Mouse (Mus musculus) hindbrain, embryonic 12.5 days (tissue): ENCODE measurements around the gene Tgm2. TPM values are rescaled to one million over a fixed set of nuclear protein-coding genes. Genes with fewer than 3 reads are reported as not detected.

Experiments used
- ATAC-seq: fragments of 200-750 bp; cut with Nextera tagmentation; 2 replicates; pipeline ENCODE4 v1.8.0; 2017; ENCODE audit warnings: moderate TSS enrichment; ENCODE audit not compliant: low FRiP score
- H3K27ac ChIP-seq: fragments of 300-500 bp; sonication (generic); 2 replicates; pipeline ENCODE4 v1.5.1; 2016; ENCODE audit warnings: mild to moderate bottlenecking
- H3K27me3 ChIP-seq: fragments of 300-500 bp; sonication (generic); 2 replicates; pipeline ENCODE4 v1.6.1; 2016; ENCODE audit warnings: mild to moderate bottlenecking
- H3K36me3 ChIP-seq: fragments of 300-500 bp; sonication (generic); 2 replicates; pipeline ENCODE4 v1.6.1; 2016; ENCODE audit warnings: mild to moderate bottlenecking
- H3K4me1 ChIP-seq: fragments of 300-500 bp; sonication (generic); 2 replicates; pipeline ENCODE4 v1.6.1; 2016
- H3K4me2 ChIP-seq: fragments of 300-500 bp; sonication (generic); replicated peaks from 2 replicates; pipeline ENCODE4 v1.6.1; 2016; ENCODE audit warnings: mild to moderate bottlenecking
- H3K4me3 ChIP-seq: fragments of 300-500 bp; sonication (generic); 2 replicates; pipeline ENCODE4 v1.5.1; 2016; ENCODE audit warnings: mild to moderate bottlenecking
- H3K9ac ChIP-seq: fragments of 300-500 bp; sonication (generic); 2 replicates; pipeline ENCODE4 v1.6.1; 2016; ENCODE audit warnings: mild to moderate bottlenecking, moderate library complexity
- H3K9me3 ChIP-seq: fragments of 300-500 bp; sonication (generic); replicated peaks from 2 replicates; pipeline ENCODE4 v1.6.1; 2016; ENCODE audit warnings: mild to moderate bottlenecking
- whole genome bisulfite sequencing: fragments of 180-500 bp; shearing (Covaris S2); methylation state at CpG from one replicate; pipeline ENCODE4 v1.1.7; 2016; 5-methylcytosine and 5-hydroxymethylcytosine counted together
- polyA plus RNA-seq: library from polyadenylated mRNA; unstranded; fragments of >200 nt; fragmentation: Nextera tagmentation; extraction: Ambion mirVana; gene quantifications from 2 replicates; pipeline ENCODE4 v1.2.1, GENCODE M21; 2016

The Tgm2 gene
- polyA plus RNA-seq, 1 experiment from 2014 or later = 9.9 TPM

GRCm38 (mm10) chr2:158163034-158163433 lies 16.8 kb upstream of the Tgm2 start:
- ATAC-seq = no peak
- H3K9me3 ChIP-seq = no peaks in the 10 kb centered on the region
- no peak overlapping the region for H3K4me2 ChIP-seq
- no peak overlapping the region for H3K27ac ChIP-seq
- H3K27me3 ChIP-seq = no peaks in the 10 kb centered on the region
- no peak overlapping the region for H3K4me3 ChIP-seq
- no peak overlapping the region for H3K9ac ChIP-seq
- WGBS = 79% methylated on average over 6 of the region's 6 CpGs
- H3K36me3 ChIP-seq = no peaks in the 10 kb centered on the region
- H3K4me1 ChIP-seq = peaks cover 12% of the 10 kb centered on the region

GRCm38 (mm10) chr2:158161761-158162160 lies 15.5 kb upstream of the Tgm2 start:
- H3K9me3 ChIP-seq = no peaks in the 10 kb centered on the region
- no peaks in the 10 kb centered on the region for H3K36me3 ChIP-seq
- no peak overlapping the region for H3K4me2 ChIP-seq
- no peaks in the 10 kb centered on the region for H3K27me3 ChIP-seq
- H3K9ac ChIP-seq = no peak overlapping the region
- ATAC-seq = no peak
- no peak overlapping the region for H3K4me3 ChIP-seq
- H3K4me1 ChIP-seq = peaks cover 6% of the 10 kb centered on the region
- H3K27ac ChIP-seq = no peak overlapping the region
- 81% methylated on average over 6 of the region's 6 CpGs for WGBS

GRCm38 (mm10) chr2:158159376-158160235 lies 13.4 kb upstream of the Tgm2 start:
- Histone ChIP-seq H3K36me3 (no peaks in the 10 kb centered on the region), H3K27ac (no peak overlapping the region), H3K9ac (no peak overlapping the region), H3K4me2 (no peak overlapping the region), H3K9me3 (no peaks in the 10 kb centered on the region), H3K27me3 (no peaks in the 10 kb centered on the region), H3K4me3 (no peak overlapping the region), H3K4me1 (peaks cover 6% of the 10 kb centered on the region)
- no peak for ATAC-seq
- 38% methylated on average over 7 of the region's 7 CpGs for WGBS

- H3K4me1 ChIP-seq = peaks cover 16% of the 10 kb centered on the region
- no peak for ATAC-seq
These were observed 11.4 kb upstream of the Tgm2 start for GRCm38 (mm10) chr2:158157654-158158053.

GRCm38 (mm10) chr2:158156487-158156886 lies 10.3 kb upstream of the Tgm2 start:
- WGBS = 89% methylated on average over 9 of the region's 9 CpGs
- ATAC-seq = no peak

More at GRCm38 (mm10) chr2:158157654-158158053, 11.4 kb upstream of the Tgm2 start:
- Histone ChIP-seq H3K9me3 (no peaks in the 10 kb centered on the region), H3K27ac (no peak overlapping the region; the same call in 1 of the 2 replicates), H3K9ac (no peak overlapping the region), H3K4me3 (no peak overlapping the region), H3K4me2 (no peak overlapping the region), H3K27me3 (no peaks in the 10 kb centered on the region), H3K36me3 (no peaks in the 10 kb centered on the region)
- WGBS = 51% methylated on average over 8 of the region's 8 CpGs

GRCm38 (mm10) chr2:158155615-158156014 lies 9.4 kb upstream of the Tgm2 start:
- Histone ChIP-seq H3K9ac (no peak overlapping the region), H3K27ac (no peak overlapping the region), H3K4me1 (peaks cover 16% of the 10 kb centered on the region), H3K36me3 (no peaks in the 10 kb centered on the region), H3K9me3 (0 out of 2 replicates have a peak, but pooled peaks cover 3% of the 10 kb centered on the region), H3K27me3 (no peaks in the 10 kb centered on the region), H3K4me2 (no peak overlapping the region), H3K4me3 (no peak overlapping the region)
- WGBS = 61% methylated on average over 2 of the region's 2 CpGs
- no peak for ATAC-seq

More at GRCm38 (mm10) chr2:158156487-158156886, 10.3 kb upstream of the Tgm2 start:
- Histone ChIP-seq H3K36me3 (no peaks in the 10 kb centered on the region), H3K27me3 (no peaks in the 10 kb centered on the region), H3K9ac (no peak overlapping the region), H3K4me1 (peaks cover 16% of the 10 kb centered on the region), H3K27ac (no peak overlapping the region), H3K4me3 (no peak overlapping the region), H3K4me2 (no peak overlapping the region), H3K9me3 (no peaks in the 10 kb centered on the region)

- no peak overlapping the region for H3K27ac ChIP-seq
- 88% methylated on average over 7 of the region's 7 CpGs for WGBS
- ATAC-seq = no peak
These were observed 8.9 kb upstream of the Tgm2 start for GRCm38 (mm10) chr2:158155101-158155500.

GRCm38 (mm10) chr2:158154641-158155040 lies 8.4 kb upstream of the Tgm2 start:
- Histone ChIP-seq H3K27ac (0 out of 2 replicates have a peak overlapping the region, but pooled peaks have one; percentile 67), H3K4me1 (peaks cover 10% of the 10 kb centered on the region), H3K36me3 (no peaks in the 10 kb centered on the region), H3K4me2 (no peak overlapping the region), H3K9ac (no peak overlapping the region), H3K9me3 (0 out of 2 replicates have a peak, but pooled peaks cover 3% of the 10 kb centered on the region), H3K27me3 (no peaks in the 10 kb centered on the region), H3K4me3 (no peak overlapping the region)
- no peak for ATAC-seq
- 45% methylated on average over 8 of the region's 8 CpGs for WGBS

More at GRCm38 (mm10) chr2:158155101-158155500, 8.9 kb upstream of the Tgm2 start:
- H3K4me3 ChIP-seq = no peak overlapping the region
- H3K9me3 ChIP-seq = 0 out of 2 replicates have a peak, but pooled peaks cover 3% of the 10 kb centered on the region
- no peaks in the 10 kb centered on the region for H3K27me3 ChIP-seq
- H3K4me1 ChIP-seq = peaks cover 15% of the 10 kb centered on the region
- H3K4me2 ChIP-seq = no peak overlapping the region
- no peak overlapping the region for H3K9ac ChIP-seq
- H3K36me3 ChIP-seq = no peaks in the 10 kb centered on the region

- no peak overlapping the region for H3K9ac ChIP-seq
- 1% methylated on average over 22 of the region's 22 CpGs for WGBS
- 0 out of 2 replicates have a peak, but pooled peaks cover 3% of the 10 kb centered on the region for H3K9me3 ChIP-seq
- ATAC-seq = 0 out of 2 replicates have a peak, but pooled peaks have one; percentile 26
- no peaks in the 10 kb centered on the region for H3K27me3 ChIP-seq
- H3K27ac ChIP-seq = peak overlapping the region; percentile 67
- peaks cover 10% of the 10 kb centered on the region for H3K4me1 ChIP-seq
- H3K4me2 ChIP-seq = peak overlapping the region; percentile 51
- H3K36me3 ChIP-seq = no peaks in the 10 kb centered on the region
- peak overlapping the region; percentile 24 for H3K4me3 ChIP-seq
These were observed 7.6 kb upstream of the Tgm2 start for GRCm38 (mm10) chr2:158153728-158154343.

- Histone ChIP-seq H3K4me1 (peaks cover 10% of the 10 kb centered on the region), H3K4me3 (no peak overlapping the region), H3K9ac (no peak overlapping the region), H3K9me3 (0 out of 2 replicates have a peak, but pooled peaks cover 3% of the 10 kb centered on the region), H3K27me3 (no peaks in the 10 kb centered on the region), H3K27ac (peak overlapping the region; percentile 44), H3K36me3 (no peaks in the 10 kb centered on the region), H3K4me2 (0 out of 2 replicates have a peak overlapping the region, but pooled peaks have one; percentile 51)
- 32% methylated on average over 6 of the region's 6 CpGs for WGBS
- peak; percentile 80 for ATAC-seq
These were observed 6.6 kb upstream of the Tgm2 start for GRCm38 (mm10) chr2:158152685-158153309.

- Histone ChIP-seq H3K36me3 (no peaks in the 10 kb centered on the region), H3K27me3 (peaks cover 10% of the 10 kb centered on the region), H3K4me1 (peaks cover 15% of the 10 kb centered on the region), H3K4me2 (no peak overlapping the region), H3K4me3 (no peak overlapping the region), H3K9ac (no peak overlapping the region), H3K9me3 (0 out of 2 replicates have a peak, but pooled peaks cover 3% of the 10 kb centered on the region), H3K27ac (no peak overlapping the region)
- 97% methylated on average over 3 of the region's 3 CpGs for WGBS
- no peak for ATAC-seq
These were observed 4.8 kb upstream of the Tgm2 start for GRCm38 (mm10) chr2:158151077-158151476.

- no peak overlapping the region for H3K9ac ChIP-seq
- no peak for ATAC-seq
- no peaks in the 10 kb centered on the region for H3K36me3 ChIP-seq
- 86% methylated on average over 8 of the region's 8 CpGs for WGBS
- H3K4me2 ChIP-seq = no peak overlapping the region
- 0 out of 2 replicates have a peak, but pooled peaks cover 3% of the 10 kb centered on the region for H3K9me3 ChIP-seq
- peaks cover 22% of the 10 kb centered on the region for H3K27me3 ChIP-seq
- H3K4me3 ChIP-seq = no peak overlapping the region
- peaks cover 12% of the 10 kb centered on the region for H3K4me1 ChIP-seq
- H3K27ac ChIP-seq = no peak overlapping the region
These were observed 735 bp upstream of the Tgm2 start for GRCm38 (mm10) chr2:158146971-158147370.
